Mouse (Mus musculus) kidney, embryonic 16.5 days (tissue): ENCODE data around the gene Hdc. TPM values are rescaled to one million over a fixed set of nuclear protein-coding genes. Genes with fewer than 3 reads are reported as not detected.

Source experiments
- ATAC-seq: fragments of 200-750 bp; cut with Nextera tagmentation; 2 replicates; pipeline ENCODE4 v1.8.0; 2017; ENCODE audit warnings: moderate TSS enrichment; ENCODE audit not compliant: low FRiP score, low TSS enrichment
- H3K27ac ChIP-seq: fragments of 300-500 bp; sonication (generic); 2 replicates; pipeline ENCODE4 v1.5.1; 2014; ENCODE audit warnings: low read length
- H3K27me3 ChIP-seq: fragments of 300-500 bp; sonication (generic); 2 replicates; pipeline ENCODE4 v1.6.1; 2014; ENCODE audit warnings: low read length, control low read depth, mixed read lengths; ENCODE audit not compliant: insufficient read depth
- H3K36me3 ChIP-seq: fragments of 300-500 bp; sonication (generic); 2 replicates; pipeline ENCODE4 v1.6.1; 2014; ENCODE audit warnings: low read length, control low read depth, mixed read lengths; ENCODE audit not compliant: insufficient read depth
- H3K4me1 ChIP-seq: fragments of 300-500 bp; sonication (generic); 2 replicates; pipeline ENCODE4 v1.6.1; 2014; ENCODE audit warnings: low read length, control low read depth, mixed read lengths; ENCODE audit not compliant: insufficient read depth
- H3K4me2 ChIP-seq: fragments of 300-500 bp; sonication (generic); replicated peaks from 2 replicates; pipeline ENCODE4 v1.6.1; 2014; ENCODE audit warnings: low read depth, low read length
- H3K4me3 ChIP-seq: fragments of 300-500 bp; sonication (generic); 2 replicates; pipeline ENCODE4 v1.5.1; 2014; ENCODE audit warnings: mild to moderate bottlenecking, low read length
- H3K9ac ChIP-seq: fragments of 300-500 bp; sonication (generic); replicated peaks from 2 replicates; pipeline ENCODE4 v1.6.1; 2014; ENCODE audit warnings: low read length
- H3K9me3 ChIP-seq: fragments of 300-500 bp; sonication (generic); 2 replicates; pipeline ENCODE4 v1.6.1; 2016; ENCODE audit warnings: low read length, control low read depth
- WGBS: fragments of 180-500 bp; shearing (Covaris S2); extraction: QIAGEN DNeasy Blood & Tissue Kit; methylation state at CpG from one replicate; pipeline ENCODE4 v1.1.7; 2014; 5-methylcytosine and 5-hydroxymethylcytosine counted together
- polyA plus RNA-seq: library from polyadenylated mRNA; unstranded; fragments of >200 nt; fragmentation: Nextera tagmentation; extraction: Ambion mirVana; gene quantifications from 2 replicates; pipeline ENCODE4 v1.2.1, GENCODE M21; 2015

Gene Hdc
- 126 and 129 TPM in 2 replicates for polyA plus RNA-seq

- H3K4me2 ChIP-seq, result no peak within 1 kb of the TSS
- H3K9me3 ChIP-seq, result no peaks in the 10 kb centered on the region
- no peaks in the 10 kb centered on the region for H3K27me3 ChIP-seq
- ATAC-seq, result no peak
- H3K4me1 ChIP-seq, result peaks cover 6% of the 10 kb centered on the region; the same call in 1 of the 2 replicates
- WGBS, result 73% methylated on average over 14 of the region's 14 CpGs
- no peaks in the 10 kb centered on the region for H3K36me3 ChIP-seq
- H3K9ac ChIP-seq, result no peak within 1 kb of the TSS; the same call in 1 of the 2 replicates
- H3K4me3 ChIP-seq, result peak within 1 kb of the TSS; percentile 14; the same call in 1 of the 2 replicates
- H3K27ac ChIP-seq, result no peak within 1 kb of the TSS
Measured at GRCm38 (mm10) chr2:126619249-126619704, at the start of gene Hdc. TSS of gene Hdc (minus strand) at chr2:126619299.

- H3K4me3 ChIP-seq, result no peak overlapping the region
- ATAC-seq, result no peak
- no peaks in the 10 kb centered on the region for H3K9me3 ChIP-seq
- H3K27me3 ChIP-seq, result no peaks in the 10 kb centered on the region
- 0 out of 2 replicates have a peak, but pooled peaks cover 3% of the 10 kb centered on the region for H3K36me3 ChIP-seq
- H3K9ac ChIP-seq, result no peak overlapping the region
- H3K27ac ChIP-seq, result no peak overlapping the region
- no peak overlapping the region for H3K4me2 ChIP-seq
- peaks cover 17% of the 10 kb centered on the region for H3K4me1 ChIP-seq
- WGBS, result 87% methylated on average over 5 of the region's 5 CpGs
Measured at GRCm38 (mm10) chr2:126668621-126669252, 49.6 kb upstream of the Hdc start.

- H3K36me3 ChIP-seq, result 0 out of 2 replicates have a peak, but pooled peaks cover 3% of the 10 kb centered on the region
- H3K4me2 ChIP-seq, result no peak overlapping the region
- 88% methylated on average over 3 of the region's 3 CpGs for WGBS
- no peak overlapping the region for H3K27ac ChIP-seq
- H3K4me1 ChIP-seq, result no peaks in the 10 kb centered on the region
- no peak overlapping the region for H3K9ac ChIP-seq
- H3K27me3 ChIP-seq, result no peaks in the 10 kb centered on the region
- H3K9me3 ChIP-seq, result no peaks in the 10 kb centered on the region
- ATAC-seq, result no peak
- no peak overlapping the region for H3K4me3 ChIP-seq
Measured at GRCm38 (mm10) chr2:126665984-126666383, 46.9 kb upstream of the Hdc start.

- WGBS, result 56% methylated on average over 4 of the region's 4 CpGs
- H3K9ac ChIP-seq, result no peak overlapping the region
- no peak overlapping the region for H3K4me2 ChIP-seq
- no peaks in the 10 kb centered on the region for H3K27me3 ChIP-seq
- H3K4me3 ChIP-seq, result no peak overlapping the region
- H3K27ac ChIP-seq, result no peak overlapping the region
- no peak for ATAC-seq
- H3K9me3 ChIP-seq, result no peaks in the 10 kb centered on the region
- H3K36me3 ChIP-seq, result no peaks in the 10 kb centered on the region
- H3K4me1 ChIP-seq, result 0 out of 2 replicates have a peak, but pooled peaks cover 3% of the 10 kb centered on the region
Measured at GRCm38 (mm10) chr2:126663481-126663880, 44.4 kb upstream of the Hdc start.

- Histone ChIP-seq H3K27me3 (no peaks in the 10 kb centered on the region), H3K27ac (peak overlapping the region; percentile 21), H3K4me3 (no peak overlapping the region), H3K9ac (no peak overlapping the region), H3K9me3 (no peaks in the 10 kb centered on the region), H3K36me3 (peaks cover 35% of the 10 kb centered on the region), H3K4me2 (no peak overlapping the region), H3K4me1 (no peaks in the 10 kb centered on the region)
- peak; percentile 92 for ATAC-seq
- 61% methylated on average over 4 of the region's 4 CpGs for WGBS
Measured at GRCm38 (mm10) chr2:126652929-126653328, 33.8 kb upstream of the Hdc start.

- Histone ChIP-seq H3K4me2 (no peak overlapping the region), H3K9ac (no peak overlapping the region), H3K9me3 (no peaks in the 10 kb centered on the region), H3K4me3 (no peak overlapping the region), H3K27ac (no peak overlapping the region), H3K27me3 (no peaks in the 10 kb centered on the region), H3K4me1 (no peaks in the 10 kb centered on the region), H3K36me3 (peaks cover 54% of the 10 kb centered on the region)
- 94% methylated on average over 3 of the region's 3 CpGs for WGBS
- ATAC-seq, result no peak
Measured at GRCm38 (mm10) chr2:126647762-126648161, 28.7 kb upstream of the Hdc start.

- Histone ChIP-seq H3K4me3 (no peak overlapping the region), H3K4me2 (no peak overlapping the region), H3K27ac (no peak overlapping the region), H3K9me3 (no peaks in the 10 kb centered on the region), H3K36me3 (peaks cover 48% of the 10 kb centered on the region), H3K27me3 (no peaks in the 10 kb centered on the region), H3K9ac (no peak overlapping the region), H3K4me1 (no peaks in the 10 kb centered on the region)
- 91% methylated on average over 5 of the region's 5 CpGs for WGBS
- no peak for ATAC-seq
Measured at GRCm38 (mm10) chr2:126646461-126646860, 27.4 kb upstream of the Hdc start.

GRCm38 (mm10) chr2:126644768-126645167, 25.7 kb upstream of the Hdc start:
- Histone ChIP-seq H3K9ac (no peak overlapping the region), H3K36me3 (peaks cover 54% of the 10 kb centered on the region), H3K27ac (no peak overlapping the region), H3K27me3 (no peaks in the 10 kb centered on the region), H3K4me1 (no peaks in the 10 kb centered on the region), H3K4me3 (no peak overlapping the region), H3K4me2 (no peak overlapping the region), H3K9me3 (peaks cover 5% of the 10 kb centered on the region)
- 84% methylated on average over 1 of the region's 1 CpGs for WGBS
- ATAC-seq, result no peak

- H3K9ac ChIP-seq, result no peak overlapping the region
- H3K27ac ChIP-seq, result no peak overlapping the region
- H3K36me3 ChIP-seq, result peaks cover 48% of the 10 kb centered on the region
- H3K4me3 ChIP-seq, result no peak overlapping the region
- ATAC-seq, result no peak
- no peak overlapping the region for H3K4me2 ChIP-seq
- no peaks in the 10 kb centered on the region for H3K27me3 ChIP-seq
- no peaks in the 10 kb centered on the region for H3K4me1 ChIP-seq
- WGBS, result 95% methylated on average over 2 of the region's 2 CpGs
- peaks cover 5% of the 10 kb centered on the region for H3K9me3 ChIP-seq
Measured at GRCm38 (mm10) chr2:126640298-126640697, 21.2 kb upstream of the Hdc start.
